Mouse (Mus musculus) small intestine, adult 2 months (tissue): ENCODE measurements around the gene Rwdd3. TPM values are rescaled to one million over a fixed set of nuclear protein-coding genes. Genes with fewer than 3 reads are reported as not detected.

Experiments
- H3K27ac ChIP-seq: fragments of 200-500 bp; 2 replicates; pipeline ENCODE4 v1.5.1; 2012; ENCODE audit warnings: low read depth, low read length, control low read depth, inconsistent platforms; ENCODE audit not compliant: insufficient read depth
- H3K27me3 ChIP-seq: fragments of 200-500 bp; 2 replicates; pipeline ENCODE4 v1.6.1; 2012; ENCODE audit warnings: mild to moderate bottlenecking, moderate library complexity, low read length, inconsistent platforms; ENCODE audit not compliant: control insufficient read depth, insufficient read depth
- H3K36me3 ChIP-seq: fragments of 200-500 bp; 2 replicates; pipeline ENCODE4 v1.6.1; 2012; ENCODE audit warnings: mild to moderate bottlenecking, low read length, control low read depth, inconsistent platforms; ENCODE audit not compliant: control insufficient read depth, insufficient read depth
- H3K4me1 ChIP-seq: fragments of 200-500 bp; 2 replicates; pipeline ENCODE4 v1.6.1; 2012; ENCODE audit warnings: low read length, inconsistent platforms, mixed read lengths; ENCODE audit not compliant: control insufficient read depth, insufficient read depth, insufficient read length
- H3K4me3 ChIP-seq: fragments of 200-500 bp; 2 replicates; pipeline ENCODE4 v1.5.1; 2012; ENCODE audit warnings: low read depth, mild to moderate bottlenecking, control low read depth, inconsistent platforms, low read length, moderate library complexity
- CTCF ChIP-seq: fragments of 200-500 bp; IDR thresholded peaks from 2 replicates; pipeline ENCODE4 v1.5.1; 2012; ENCODE audit warnings: low read depth, mild to moderate bottlenecking, control low read depth, inconsistent platforms, low read length, moderate library complexity, mixed read lengths; ENCODE audit not compliant: insufficient replicate concordance, insufficient read length; ENCODE audit errors: extremely low read depth
- POLR2A ChIP-seq: fragments of 200-500 bp; IDR thresholded peaks from 2 replicates; pipeline ENCODE4 v1.6.1; 2012; ENCODE audit warnings: low read depth, mild to moderate bottlenecking, control low read depth, inconsistent platforms, low read length, moderate library complexity
- WGBS: fragments of 180-500 bp; shearing (Covaris S2); methylation state at CpG from one replicate; pipeline ENCODE4 v1.1.7; 2018; 5-methylcytosine and 5-hydroxymethylcytosine counted together
- polyA plus RNA-seq: library from polyadenylated mRNA; depleted of rRNA; stranded (reverse); fragments of >200 nt; gene quantifications from 2 replicates; pipeline ENCODE4 v1.2.3, GENCODE M21; 2012; rRNA removed

The Rwdd3 gene
- polyA plus RNA-seq, 1 experiment = 0.56 TPM

DNA sequence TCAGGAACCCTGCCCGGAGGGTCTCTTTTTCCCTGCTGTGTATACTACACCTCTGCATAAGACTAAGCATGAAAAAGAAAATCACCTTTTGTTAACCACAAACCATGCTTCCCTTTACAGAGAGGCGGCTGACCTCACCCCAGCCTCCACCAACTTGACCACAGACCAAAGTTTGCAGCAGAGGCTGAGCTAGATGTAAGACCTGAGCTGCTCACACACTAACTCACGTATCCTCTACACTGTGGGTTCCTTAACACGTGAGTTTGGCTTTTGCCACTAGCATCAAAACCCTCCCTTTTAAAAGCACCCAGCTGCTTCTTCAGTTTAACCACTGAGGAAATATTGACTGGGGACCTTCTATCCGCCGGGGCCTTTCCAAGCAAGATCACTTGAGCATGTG, 64.0 kb downstream of the Rwdd3 start:
- Histone ChIP-seq H3K36me3 (no peaks in the 10 kb centered on the region), H3K4me3 (no peak overlapping the region), H3K27me3 (no peaks in the 10 kb centered on the region; the same call in 1 of the 2 replicates), H3K27ac (no peak overlapping the region), H3K4me1 (no peaks in the 10 kb centered on the region)
- WGBS = 75% methylated on average over 6 of the region's 6 CpGs
- TF ChIP-seq CTCF (no peak), POLR2A (no peak)

DNA sequence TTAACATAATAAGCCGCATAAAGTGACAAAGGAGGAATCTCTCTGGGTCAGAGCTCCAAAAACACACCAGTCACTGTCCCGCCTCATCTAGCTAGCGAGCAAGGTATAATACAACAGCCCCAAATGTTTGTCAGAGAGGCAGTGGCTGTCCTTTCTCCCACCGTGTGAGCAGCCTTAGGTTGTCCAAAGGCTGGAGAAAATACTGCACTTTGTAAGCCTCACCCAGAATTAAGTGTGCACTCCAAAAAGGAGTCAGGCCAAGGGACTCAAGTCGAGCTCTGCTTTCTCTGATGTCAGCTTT, 66.1 kb downstream of the Rwdd3 start:
- no peak overlapping the region for H3K27ac ChIP-seq
- 70% methylated on average over 5 of the region's 5 CpGs for WGBS
- TF ChIP-seq POLR2A = no peak
- TF ChIP-seq CTCF = no peak
- H3K4me3 ChIP-seq = no peak overlapping the region
- H3K36me3 ChIP-seq = no peaks in the 10 kb centered on the region
- H3K27me3 ChIP-seq = no peaks in the 10 kb centered on the region; the same call in 1 of the 2 replicates
- H3K4me1 ChIP-seq = no peaks in the 10 kb centered on the region

Other genes with a start within 250 kb of the Rwdd3 start
- 0.75 and 0.77 TPM in 2 replicates for gene Tmem56, start 111.4 kb upstream of the Rwdd3 start, polyA plus RNA-seq
- gene Alg14, start 120.1 kb upstream of the Rwdd3 start, polyA plus RNA-seq = 5.1 and 6.4 TPM in 2 replicates